Mouse (Mus musculus): ENCODE measurements around the gene Klrd1. TPM values are rescaled to one million over a fixed set of nuclear protein-coding genes. Genes with fewer than 3 reads are reported as not detected.

The Klrd1 gene
- total and polyA plus RNA-seq, 2 experiments from 2014 or later = 0.30 TPM; not detected in 1

GRCm38 (mm10) chr6:129548009-129548408 is 43.6 kb upstream of the Klrd1 start:
- Histone ChIP-seq H3K36me3 (replicated peaks; ENCODE audit: control insufficient read depth, insufficient read depth, low read length) (no peaks in the 10 kb centered on the region), H3K4me3 (ENCODE audit: low read depth, low read length) (no peak overlapping the region), H3K9me3 (replicated peaks; ENCODE audit: control insufficient read depth, low read length) (no peaks in the 10 kb centered on the region), H3K4me1 (ENCODE audit: control insufficient read depth, insufficient read depth) (no peaks in the 10 kb centered on the region), H3K4me2 (ENCODE audit: low read depth, low read length) (no peak overlapping the region), H3K27ac (ENCODE audit: low read depth) (no peak overlapping the region), H3K27me3 (ENCODE audit: control insufficient read depth, insufficient read depth, low read length) (no peaks in the 10 kb centered on the region), H3K9ac (replicated peaks; ENCODE audit: low read depth, low read length) (no peak overlapping the region)
- no peak for DNase-seq (ENCODE audit: low spot score)
- no peak for ATAC-seq (ENCODE audit: insufficient read depth, low read depth)
- WGBS = 67% methylated on average over 3 of the region's 3 CpGs
- TF ChIP-seq CTCF (IDR thresholded peaks at IDR 0.05; ENCODE audit: low read depth) (no peak), EP300 (IDR thresholded peaks at IDR 0.05; ENCODE audit: low read depth) (no peak)

- no peaks in the 10 kb centered on the region for H3K4me1 ChIP-seq (ENCODE audit: control insufficient read depth, insufficient read depth)
- ATAC-seq (ENCODE audit: insufficient read depth, low read depth) (no peak), DNase-seq (ENCODE audit: low spot score) (no peak)
- H3K9ac ChIP-seq (replicated peaks; ENCODE audit: low read depth, low read length) = no peak overlapping the region
- H3K4me2 ChIP-seq (ENCODE audit: low read depth, low read length) = no peak overlapping the region
- no peaks in the 10 kb centered on the region for H3K36me3 ChIP-seq (replicated peaks; ENCODE audit: control insufficient read depth, insufficient read depth, low read length)
- no peak overlapping the region for H3K4me3 ChIP-seq (ENCODE audit: low read depth, low read length)
- TF ChIP-seq EP300 (IDR thresholded peaks at IDR 0.05; ENCODE audit: low read depth) = no peak
- TF ChIP-seq CTCF (IDR thresholded peaks at IDR 0.05; ENCODE audit: low read depth) = no peak
- no peaks in the 10 kb centered on the region for H3K27me3 ChIP-seq (ENCODE audit: control insufficient read depth, insufficient read depth, low read length)
- no peaks in the 10 kb centered on the region for H3K9me3 ChIP-seq (replicated peaks; ENCODE audit: control insufficient read depth, low read length)
- H3K27ac ChIP-seq (ENCODE audit: low read depth) = no peak overlapping the region
These were observed 34.1 kb upstream of the Klrd1 start for GRCm38 (mm10) chr6:129557298-129558023.

- ATAC-seq (ENCODE audit: insufficient read depth, low read depth) = peak; percentile 70
- 16% methylated on average over 12 of the region's 12 CpGs for WGBS
- peak; percentile 56 for DNase-seq (ENCODE audit: low spot score)
- no peaks in the 10 kb centered on the region for H3K4me1 ChIP-seq (ENCODE audit: control insufficient read depth, insufficient read depth)
- H3K27me3 ChIP-seq (ENCODE audit: control insufficient read depth, insufficient read depth, low read length) = no peaks in the 10 kb centered on the region
- H3K9me3 ChIP-seq (replicated peaks; ENCODE audit: control insufficient read depth, low read length) = no peaks in the 10 kb centered on the region
- no peak overlapping the region for H3K9ac ChIP-seq (replicated peaks; ENCODE audit: low read depth, low read length)
- no peak overlapping the region for H3K4me2 ChIP-seq (ENCODE audit: low read depth, low read length)
- no peak overlapping the region for H3K4me3 ChIP-seq (ENCODE audit: low read depth, low read length)
- H3K36me3 ChIP-seq (replicated peaks; ENCODE audit: control insufficient read depth, insufficient read depth, low read length) = no peaks in the 10 kb centered on the region
- no peak for TF ChIP-seq EP300 (IDR thresholded peaks at IDR 0.05; ENCODE audit: low read depth)
- peak; percentile 97 for TF ChIP-seq CTCF (IDR thresholded peaks at IDR 0.05; ENCODE audit: low read depth)
- H3K27ac ChIP-seq (ENCODE audit: low read depth) = no peak overlapping the region
These were observed 32.5 kb upstream of the Klrd1 start for GRCm38 (mm10) chr6:129558946-129559640.

DNA sequence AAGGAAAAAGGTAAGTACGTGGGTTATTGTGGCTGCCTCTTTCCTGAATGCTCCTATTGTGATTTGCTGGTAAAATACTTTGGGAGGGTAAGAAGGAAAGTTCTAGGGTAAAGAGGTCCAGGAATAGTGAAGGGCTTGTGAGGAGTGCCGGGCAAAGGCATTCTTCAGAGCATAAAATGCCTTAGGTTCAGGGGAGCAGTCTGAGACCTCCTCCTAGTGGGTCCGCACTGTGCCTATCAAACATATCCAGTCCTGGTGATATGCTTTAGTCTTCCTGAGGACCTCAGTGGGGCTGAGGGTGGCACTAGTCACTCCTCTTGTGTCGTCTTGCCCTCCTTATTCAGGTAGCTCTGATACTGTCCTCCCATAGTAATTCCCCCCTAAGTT is 31.9 kb upstream of the Klrd1 start:
- WGBS = 43% methylated on average over 4 of the region's 4 CpGs
- no peak for ATAC-seq (ENCODE audit: insufficient read depth, low read depth)
- H3K4me2 ChIP-seq (ENCODE audit: low read depth, low read length) = no peak overlapping the region

GRCm38 (mm10) chr6:129565257-129565656 is 26.3 kb upstream of the Klrd1 start:
- Histone ChIP-seq H3K9ac (replicated peaks; ENCODE audit: low read depth, low read length) (no peak overlapping the region), H3K27me3 (ENCODE audit: control insufficient read depth, insufficient read depth, low read length) (no peaks in the 10 kb centered on the region), H3K4me2 (ENCODE audit: low read depth, low read length) (no peak overlapping the region), H3K4me3 (ENCODE audit: low read depth, low read length) (no peak overlapping the region), H3K36me3 (replicated peaks; ENCODE audit: control insufficient read depth, insufficient read depth, low read length) (no peaks in the 10 kb centered on the region), H3K4me1 (ENCODE audit: control insufficient read depth, insufficient read depth) (no peaks in the 10 kb centered on the region), H3K9me3 (replicated peaks; ENCODE audit: control insufficient read depth, low read length) (no peaks in the 10 kb centered on the region), H3K27ac (ENCODE audit: low read depth) (no peak overlapping the region)
- 72% methylated on average over 2 of the region's 2 CpGs for WGBS
- no peak for TF ChIP-seq CTCF (IDR thresholded peaks at IDR 0.05; ENCODE audit: low read depth)
- no peak for TF ChIP-seq EP300 (IDR thresholded peaks at IDR 0.05; ENCODE audit: low read depth)
- DNase-seq (ENCODE audit: low spot score) (no peak), ATAC-seq (ENCODE audit: insufficient read depth, low read depth) (no peak)

More for the DNA sequence above, 31.9 kb upstream of the Klrd1 start:
- H3K36me3 ChIP-seq (replicated peaks; ENCODE audit: control insufficient read depth, insufficient read depth, low read length) = no peaks in the 10 kb centered on the region
- H3K27ac ChIP-seq (ENCODE audit: low read depth) = no peak overlapping the region
- no peaks in the 10 kb centered on the region for H3K9me3 ChIP-seq (replicated peaks; ENCODE audit: control insufficient read depth, low read length)
- no peaks in the 10 kb centered on the region for H3K27me3 ChIP-seq (ENCODE audit: control insufficient read depth, insufficient read depth, low read length)
- DNase-seq (ENCODE audit: low spot score) = no peak
- H3K4me1 ChIP-seq (ENCODE audit: control insufficient read depth, insufficient read depth) = no peaks in the 10 kb centered on the region
- TF ChIP-seq CTCF (IDR thresholded peaks at IDR 0.05; ENCODE audit: low read depth) (no peak), EP300 (IDR thresholded peaks at IDR 0.05; ENCODE audit: low read depth) (no peak)
- no peak overlapping the region for H3K4me3 ChIP-seq (ENCODE audit: low read depth, low read length)
- no peak overlapping the region for H3K9ac ChIP-seq (replicated peaks; ENCODE audit: low read depth, low read length)

All from heart, postnatal 0 days (tissue).